Comparison of ENCODE assay signal across 9 mouse cellular contexts in genomic region chr6:90537941-90538340, GRCm38 (mm10). TPM values are rescaled to one million over a fixed set of nuclear protein-coding genes. Genes with fewer than 3 reads are reported as not detected.
A peak's percentile ranks its signal among the peaks of the same experiment; 100 is the strongest.
DNase-seq lines count a peak whose midpoint lies in the region; ATAC-seq and TF ChIP-seq lines count a peak whose summit lies in the region.
"Had no signal": no experiment of that assay in that cellular context is flagged by ENCODE, and none has a peak within 500 bp of the region (broad histone marks: within the 10 kb centered on the region; RNA-seq: fewer than 3 reads in every experiment).

No protein-coding gene starts in this region.

- H3K4me1 ChIP-seq in liver, embryonic 12.5 days: no peaks in the 10 kb centered on the region
- H3K4me1 ChIP-seq in neural tube, embryonic 11.5 days (ENCODE audit: control insufficient read depth, insufficient read depth, low read length): no peaks in the 10 kb centered on the region
- H3K4me1 ChIP-seq in stomach, postnatal 0 days (replicated peaks; ENCODE audit: control insufficient read depth, insufficient read depth): no peaks in the 10 kb centered on the region
- H3K4me1 ChIP-seq: embryonic facial prominence, embryonic 12.5 days had no signal

- ATAC-seq in liver, embryonic 12.5 days: peak; percentile 74
- ATAC-seq in neural tube, embryonic 11.5 days (ENCODE audit: insufficient read depth, low FRiP score, low TSS enrichment): peak; percentile 49
- peak; percentile 87 for ATAC-seq in stomach, postnatal 0 days (ENCODE audit: low FRiP score, low TSS enrichment)

- TF ChIP-seq CTCF in stomach, postnatal 0 days (IDR thresholded peaks at IDR 0.05; ENCODE audit: low read depth): peak; percentile 95

- H3K27me3 ChIP-seq in liver, embryonic 12.5 days (replicated peaks): peaks cover 5% of the 10 kb centered on the region
- H3K27me3 ChIP-seq in neural tube, embryonic 11.5 days (ENCODE audit: control insufficient read depth, insufficient read depth, low read length): no peaks in the 10 kb centered on the region
- no peaks in the 10 kb centered on the region for H3K27me3 ChIP-seq in stomach, postnatal 0 days (ENCODE audit: control insufficient read depth, insufficient read depth, low read length)

- DNase-seq in A20 (ENCODE audit: low read depth, low spot score): peak; percentile 59
- DNase-seq in adrenal gland, adult 8-10 months: peak; percentile 73
- DNase-seq in embryo, embryonic 11.5 days (ENCODE audit: low read depth, low spot score): peak; percentile 48
- DNase-seq in heart, adult 9 months (ENCODE audit: low spot score in 2 of 2): peak; percentile 53 to 73
- DNase-seq in kidney, postnatal 14 days: peak; percentile 91
- DNase-seq in neural tube, embryonic 11.5 days (ENCODE audit: low spot score): peak; percentile 81
- DNase-seq in stomach, postnatal 0 days (ENCODE audit: low spot score): peak; percentile 89

- H3K9ac ChIP-seq in liver, embryonic 12.5 days: no peak overlapping the region
- H3K9ac ChIP-seq in neural tube, embryonic 11.5 days (ENCODE audit: low read length): no peak overlapping the region
- H3K9ac ChIP-seq in stomach, postnatal 0 days (ENCODE audit: low read length): no peak overlapping the region
- H3K9ac ChIP-seq: embryonic facial prominence, embryonic 12.5 days had no signal

- no peaks in the 10 kb centered on the region for H3K36me3 ChIP-seq in liver, embryonic 12.5 days
- H3K36me3 ChIP-seq in neural tube, embryonic 11.5 days (ENCODE audit: control insufficient read depth, insufficient read depth, low read length): no peaks in the 10 kb centered on the region
- H3K36me3 ChIP-seq in stomach, postnatal 0 days (ENCODE audit: control insufficient read depth, insufficient read depth, low read length): no peaks in the 10 kb centered on the region
- H3K36me3 ChIP-seq: embryonic facial prominence, embryonic 12.5 days had no signal

- H3K4me3 ChIP-seq in liver, embryonic 12.5 days: no peak overlapping the region
- no peak overlapping the region for H3K4me3 ChIP-seq in neural tube, embryonic 11.5 days (ENCODE audit: low read depth, low read length)
- no peak overlapping the region for H3K4me3 ChIP-seq in stomach, postnatal 0 days (ENCODE audit: low read depth, low read length)
- H3K4me3 ChIP-seq: embryonic facial prominence, embryonic 12.5 days had no signal

- no peak overlapping the region for H3K4me2 ChIP-seq in liver, embryonic 12.5 days
- H3K4me2 ChIP-seq in neural tube, embryonic 11.5 days (ENCODE audit: low read depth): no peak overlapping the region
- no peak overlapping the region for H3K4me2 ChIP-seq in stomach, postnatal 0 days (replicated peaks; ENCODE audit: low read depth)
- H3K4me2 ChIP-seq: embryonic facial prominence, embryonic 12.5 days had no signal

- H3K9me3 ChIP-seq in liver, embryonic 12.5 days (replicated peaks): no peaks in the 10 kb centered on the region
- H3K9me3 ChIP-seq in neural tube, embryonic 11.5 days (ENCODE audit: control insufficient read depth, low read length): no peaks in the 10 kb centered on the region
- no peaks in the 10 kb centered on the region for H3K9me3 ChIP-seq in stomach, postnatal 0 days (ENCODE audit: control insufficient read depth, low read length)
- H3K9me3 ChIP-seq: embryonic facial prominence, embryonic 12.5 days had no signal

- H3K27ac ChIP-seq in liver, embryonic 12.5 days: no peak overlapping the region
- H3K27ac ChIP-seq in neural tube, embryonic 11.5 days (ENCODE audit: low read depth, low read length): no peak overlapping the region
- H3K27ac ChIP-seq in stomach, postnatal 0 days (replicated peaks): no peak overlapping the region
- H3K27ac ChIP-seq: embryonic facial prominence, embryonic 12.5 days had no signal

- no peak for TF ChIP-seq EP300 in stomach, postnatal 0 days (optimal IDR thresholded peaks at IDR 0.05)

- 5% methylated on average over 7 of the region's 7 CpGs for WGBS in liver, embryonic 12.5 days (ENCODE audit: insufficient replicate concordance)
- WGBS in neural tube, embryonic 11.5 days: 8% methylated on average over 7 of the region's 7 CpGs
- WGBS in stomach, postnatal 0 days: 7% methylated on average over 7 of the region's 7 CpGs

RNA-seq across cellular contexts. Expression of gene Aldh1l1, which starts 51.7 kb away (rescaled TPM):
- total RNA-seq in adrenal gland, adult 8-10 months (2022): 100 to 1,000 TPM; 137 to 222 (median 182) TPM
- polyA plus RNA-seq in liver, embryonic 12.5 days (2016; fragmentation: Nextera tagmentation; extraction: Ambion mirVana): 8.0 and 11.6 TPM in 2 replicates
- polyA plus RNA-seq in neural tube, embryonic 11.5 days (2014; fragmentation: Nextera tagmentation; extraction: Ambion mirVana): 0.97 and 2.7 TPM in 2 replicates
- polyA plus RNA-seq in stomach, postnatal 0 days (2015; fragmentation: Nextera tagmentation; extraction: Ambion mirVana): 6.6 and 7.6 TPM in 2 replicates
